Mouse (Mus musculus) adrenal gland, adult (tissue): Measurements from ENCODE around the gene Plscr2.

Source experiments
- DNase-seq, 2 experiments: peaks; one replicate each; pipeline ENCODE4 v3.0.0; 2022 to 2023; ENCODE audit warnings: low spot score in 1 of 2; ENCODE audit not compliant: inconsistent age in 2 of 2

Plscr2 gene

GRCm38 (mm10) chr9:92337063-92337462 lies 61.7 kb downstream of the Plscr2 start:
- no peak for DNase-seq

GRCm38 (mm10) chr9:92337661-92338060 lies 62.3 kb downstream of the Plscr2 start:
- no peak for DNase-seq

- DNase-seq: no peak
Observed at GRCm38 (mm10) chr9:92338954-92339353, 63.6 kb downstream of the Plscr2 start.
